Comparison of ENCODE assay signal across 19 mouse cellular contexts in genomic region chr1:60485649-60486048, GRCm38 (mm10).
A peak's percentile ranks its signal among the peaks of the same experiment; 100 is the strongest.
DNase-seq lines count a peak whose midpoint lies in the region; ATAC-seq lines count a peak whose summit lies in the region.
"Had no signal": no experiment of that assay in that cellular context is flagged by ENCODE, and none has a peak within 500 bp of the region (broad histone marks: within the 10 kb centered on the region; RNA-seq: fewer than 3 reads in every experiment).

No protein-coding gene starts in this region.

- no peaks in the 10 kb centered on the region for H3K9me3 ChIP-seq in heart, embryonic 11.5 days (replicated peaks; ENCODE audit: control insufficient read depth, low read length)
- no peaks in the 10 kb centered on the region for H3K9me3 ChIP-seq in forebrain, embryonic 13.5 days (replicated peaks)
- H3K9me3 ChIP-seq: embryonic facial prominence, embryonic 15.5 days; heart, embryonic 13.5 days; hindbrain, embryonic 15.5 days had no signal

- 66% methylated on average over 3 of the region's 3 CpGs for WGBS in heart, embryonic 11.5 days (ENCODE audit: insufficient replicate concordance)
- WGBS in forebrain, embryonic 13.5 days = 88% methylated on average over 3 of the region's 3 CpGs

- H3K4me2 ChIP-seq in heart, embryonic 11.5 days = no peak overlapping the region
- no peak overlapping the region for H3K4me2 ChIP-seq in forebrain, embryonic 13.5 days
- H3K4me2 ChIP-seq: embryonic facial prominence, embryonic 15.5 days; heart, embryonic 13.5 days; hindbrain, embryonic 15.5 days had no signal

- ATAC-seq in heart, embryonic 11.5 days (replicated peaks; ENCODE audit: insufficient number of reproducible peaks, low FRiP score, low TSS enrichment) = no peak
- no peak for ATAC-seq in forebrain, embryonic 13.5 days
- ATAC-seq: forebrain, postnatal 0 days; intestine, embryonic 16.5 days had no signal

- H3K27me3 ChIP-seq in heart, embryonic 11.5 days (ENCODE audit: control insufficient read depth, insufficient read depth, low read length) = no peaks in the 10 kb centered on the region
- H3K27me3 ChIP-seq in forebrain, embryonic 13.5 days = no peaks in the 10 kb centered on the region
- H3K27me3 ChIP-seq: embryonic facial prominence, embryonic 15.5 days; heart, embryonic 13.5 days; hindbrain, embryonic 15.5 days had no signal

- H3K4me1 ChIP-seq in heart, embryonic 11.5 days (ENCODE audit: control insufficient read depth, insufficient read depth, low read length) = no peaks in the 10 kb centered on the region
- H3K4me1 ChIP-seq in forebrain, embryonic 13.5 days = no peaks in the 10 kb centered on the region
- H3K4me1 ChIP-seq: embryonic facial prominence, embryonic 15.5 days; heart, embryonic 13.5 days; hindbrain, embryonic 15.5 days had no signal

- H3K27ac ChIP-seq in heart, embryonic 11.5 days (ENCODE audit: low read depth, low read length) = no peak overlapping the region
- no peak overlapping the region for H3K27ac ChIP-seq in forebrain, embryonic 13.5 days
- H3K27ac ChIP-seq: embryonic facial prominence, embryonic 15.5 days; heart, embryonic 13.5 days; hindbrain, embryonic 15.5 days had no signal

- H3K36me3 ChIP-seq in heart, embryonic 11.5 days (ENCODE audit: control insufficient read depth, insufficient read depth, low read length) = peaks cover 16% of the 10 kb centered on the region
- H3K36me3 ChIP-seq in forebrain, embryonic 13.5 days (ENCODE audit: poor library complexity, severe bottlenecking) = peaks cover 50% of the 10 kb centered on the region

- no peak overlapping the region for H3K9ac ChIP-seq in heart, embryonic 11.5 days (ENCODE audit: low read depth, low read length)
- no peak overlapping the region for H3K9ac ChIP-seq in forebrain, embryonic 13.5 days
- H3K9ac ChIP-seq: embryonic facial prominence, embryonic 15.5 days; forebrain, postnatal 0 days; heart, embryonic 13.5 days; hindbrain, embryonic 15.5 days had no signal

- DNase-seq in heart, adult 11 months = peak; percentile 82
- peak; percentile 5 for DNase-seq in ovary, postnatal 36 days (ENCODE audit: low spot score)
- no peak for DNase-seq in ovary, postnatal 10 days (ENCODE audit: low spot score)
- peak; percentile 25 for DNase-seq in adrenal gland, postnatal 10 days
- no peak for DNase-seq in retina, postnatal 1 day
- DNase-seq in urinary bladder, adult 2 months (ENCODE audit: low spot score) = no peak
- DNase-seq: cerebellum, adult 11 months; cerebellum, adult 8-10 months; cerebellum, postnatal 14 days; embryo, embryonic 11 days; forebrain, postnatal 0 days; gastrocnemius, postnatal 14 days; heart, postnatal 36 days had no signal

- no peak overlapping the region for H3K4me3 ChIP-seq in heart, embryonic 11.5 days (ENCODE audit: low read depth, low read length)
- H3K4me3 ChIP-seq in forebrain, embryonic 13.5 days = no peak overlapping the region
- H3K4me3 ChIP-seq: embryonic facial prominence, embryonic 15.5 days; heart, embryonic 13.5 days; hindbrain, embryonic 15.5 days had no signal

Comparison
In these comparisons a context has a peak if more than half of its experiments do, and no peak if none do; other contexts are left out.
1. DNase-seq: peak in heart, adult 11 months (single experiment), ovary, postnatal 36 days (single experiment) and adrenal gland, postnatal 10 days (single experiment); none in ovary, postnatal 10 days (single experiment), retina, postnatal 1 day (single experiment) and urinary bladder, adult 2 months (single experiment).